Mouse (Mus musculus) MEL (cell line): Measurements from ENCODE around the gene Camkk2. TPM values are rescaled to one million over a fixed set of nuclear protein-coding genes. Genes with fewer than 3 reads are reported as not detected.

Experiments
- DNase-seq: peaks from one replicate; pipeline ENCODE4 v3.0.0; 2011; ENCODE audit warnings: low read depth, low spot score
- H3K27ac ChIP-seq: 2 replicates; pipeline ENCODE4 v1.5.1; 2012; ENCODE audit warnings: low read depth, mild to moderate bottlenecking, control low read depth, low read length, moderate library complexity; ENCODE audit not compliant: control insufficient read depth
- H3K27me3 ChIP-seq, 2 experiments: fragments of 150-350 bp in 1 of 2; sonication (generic) in 1 of 2; 2 replicates each; pipeline ENCODE4 v1.6.1; 2012; ENCODE audit warnings: low read length in 2 of 2, mild to moderate bottlenecking in 2 of 2, improper control_type of control experiment in 1 of 2, moderate library complexity in 1 of 2; ENCODE audit not compliant: insufficient read depth in 2 of 2, control insufficient read depth in 1 of 2
- H3K36me3 ChIP-seq, 2 experiments: 2 replicates each; pipeline ENCODE4 v1.6.1; 2012 to 2014; ENCODE audit warnings: low read length in 2 of 2, improper control_type of control experiment in 1 of 2, inconsistent platforms in 1 of 2, mild to moderate bottlenecking in 1 of 2; ENCODE audit not compliant: insufficient read depth in 2 of 2, control insufficient read depth in 1 of 2
- H3K4me1 ChIP-seq, 2 experiments: fragments of 150-350 bp in 1 of 2; sonication (generic) in 1 of 2; 2 replicates each; pipeline ENCODE4 v1.6.1; 2012; ENCODE audit warnings: low read length in 2 of 2, improper control_type of control experiment in 1 of 2, mild to moderate bottlenecking in 1 of 2; ENCODE audit not compliant: insufficient read depth in 2 of 2, control insufficient read depth in 1 of 2
- H3K4me3 ChIP-seq, 2 experiments: fragments of 150-350 bp in 1 of 2; sonication (generic) in 1 of 2; 2 replicates each; pipeline ENCODE4 v1.5.1; 2012; ENCODE audit warnings: low read depth in 2 of 2, low read length in 2 of 2, mild to moderate bottlenecking in 2 of 2, moderate library complexity in 2 of 2, control low read depth in 1 of 2, improper control_type of control experiment in 1 of 2; ENCODE audit not compliant: control insufficient read depth in 1 of 2, insufficient read depth in 1 of 2
- H3K79me2 ChIP-seq: 2 replicates; pipeline ENCODE4 v1.6.1; 2012; ENCODE audit warnings: mild to moderate bottlenecking, low read length, moderate library complexity; ENCODE audit not compliant: control insufficient read depth, poor library complexity, insufficient read depth
- H3K9ac ChIP-seq: 2 replicates; pipeline ENCODE4 v1.6.1; 2012; ENCODE audit warnings: low read depth, mild to moderate bottlenecking, control low read depth, low read length, moderate library complexity; ENCODE audit not compliant: control insufficient read depth, poor library complexity, severe bottlenecking
- H3K9me3 ChIP-seq: fragments of 150-350 bp; sonication (generic); replicated peaks from 2 replicates; pipeline ENCODE4 v1.6.1; 2012; ENCODE audit warnings: mild to moderate bottlenecking, low read length, improper control_type of control experiment, moderate library complexity; ENCODE audit not compliant: insufficient read depth
- BHLHE40 ChIP-seq: IDR thresholded peaks from 2 replicates; pipeline ENCODE4 v1.6.1; 2012; ENCODE audit warnings: low read depth, mild to moderate bottlenecking, inconsistent platforms, low read length, improper control_type of control experiment, borderline replicate concordance
- ELF1 ChIP-seq: IDR thresholded peaks from 2 replicates; pipeline ENCODE4 v1.6.1; 2014; ENCODE audit warnings: low read depth, mild to moderate bottlenecking, inconsistent platforms, low read length, improper control_type of control experiment, moderate library complexity
- EP300 ChIP-seq, 2 experiments: IDR thresholded peaks; 2 replicates each; pipeline ENCODE4 v1.6.1; 2011; ENCODE audit warnings: improper control_type of control experiment in 2 of 2, low read length in 2 of 2, low read depth in 1 of 2, mild to moderate bottlenecking in 1 of 2
- GABPA ChIP-seq: IDR thresholded peaks from 2 replicates; pipeline ENCODE4 v1.6.1; 2012; ENCODE audit warnings: low read depth, mild to moderate bottlenecking, inconsistent platforms, low read length, improper control_type of control experiment, moderate library complexity
- GATA1 ChIP-seq: IDR thresholded peaks from 2 replicates; pipeline ENCODE4 v1.6.1; 2011; ENCODE audit warnings: low read depth, low read length, improper control_type of control experiment
- HCFC1 ChIP-seq: IDR thresholded peaks from 2 replicates; pipeline ENCODE4 v1.6.1; 2012; ENCODE audit warnings: low read depth, mild to moderate bottlenecking, inconsistent platforms, low read length, improper control_type of control experiment, moderate library complexity
- MAFK ChIP-seq: IDR thresholded peaks from 2 replicates; pipeline ENCODE4 v1.6.1; 2011; ENCODE audit warnings: low read depth, mild to moderate bottlenecking, low read length, improper control_type of control experiment, borderline replicate concordance
- MEF2A ChIP-seq: IDR thresholded peaks from 2 replicates; pipeline ENCODE4 v1.6.1; 2014; ENCODE audit warnings: low read depth, mild to moderate bottlenecking, inconsistent platforms, low read length, improper control_type of control experiment; ENCODE audit not compliant: poor library complexity, insufficient replicate concordance, severe bottlenecking; ENCODE audit errors: extremely low read depth
- MYB ChIP-seq: IDR thresholded peaks from 2 replicates; pipeline ENCODE4 v1.6.1; 2011; ENCODE audit warnings: mild to moderate bottlenecking, low read depth, low read length, improper control_type of control experiment
- MYC ChIP-seq: IDR thresholded peaks from 2 replicates; pipeline ENCODE4 v1.6.1; 2011; ENCODE audit warnings: low read depth, mild to moderate bottlenecking, low read length, improper control_type of control experiment, moderate library complexity
- NELFE ChIP-seq: IDR thresholded peaks from 2 replicates; pipeline ENCODE4 v1.6.1; 2011; ENCODE audit warnings: low read depth, low read length, improper control_type of control experiment
- NRF1 ChIP-seq: IDR thresholded peaks from 2 replicates; pipeline ENCODE4 v1.6.1; 2014; ENCODE audit warnings: low read depth, mild to moderate bottlenecking, inconsistent platforms, low read length, improper control_type of control experiment, moderate library complexity; ENCODE audit not compliant: poor library complexity, insufficient read depth, severe bottlenecking
- POLR2AphosphoS5 ChIP-seq: IDR thresholded peaks from 2 replicates; pipeline ENCODE4 v1.6.1; 2012; ENCODE audit warnings: low read depth, borderline replicate concordance, mild to moderate bottlenecking, inconsistent platforms, low read length, moderate library complexity, mixed read lengths
- SIN3A ChIP-seq: IDR thresholded peaks from 2 replicates; pipeline ENCODE4 v1.6.1; 2012; ENCODE audit warnings: low read length, improper control_type of control experiment, inconsistent platforms
- TAL1 ChIP-seq: IDR thresholded peaks from 2 replicates; pipeline ENCODE4 v1.6.1; 2012; ENCODE audit warnings: mild to moderate bottlenecking, inconsistent platforms, low read length, moderate library complexity, mixed read lengths
- TBP ChIP-seq: IDR thresholded peaks from 2 replicates; pipeline ENCODE4 v1.8.0; 2011; ENCODE audit warnings: low read depth, low read length, improper control_type of control experiment
- TCF12 ChIP-seq: IDR thresholded peaks from 2 replicates; pipeline ENCODE4 v1.6.1; 2014; ENCODE audit warnings: low read depth, mild to moderate bottlenecking, inconsistent platforms, low read length, improper control_type of control experiment, moderate library complexity
- USF2 ChIP-seq, 2 experiments: IDR thresholded peaks; 2 replicates each; pipeline ENCODE4 v1.6.1; 2011 to 2012; ENCODE audit warnings: improper control_type of control experiment in 2 of 2, low read length in 2 of 2, borderline replicate concordance in 1 of 2, inconsistent platforms in 1 of 2, low read depth in 1 of 2, mild to moderate bottlenecking in 1 of 2; ENCODE audit not compliant: insufficient read depth in 1 of 2
- ZC3H11A ChIP-seq: IDR thresholded peaks from 2 replicates; pipeline ENCODE4 v1.6.1; 2012; ENCODE audit warnings: low read depth, mild to moderate bottlenecking, inconsistent platforms, low read length, improper control_type of control experiment
- ZMIZ1 ChIP-seq: IDR thresholded peaks from 2 replicates; pipeline ENCODE4 v1.6.1; 2012; ENCODE audit warnings: low read depth, mild to moderate bottlenecking, inconsistent platforms, low read length, improper control_type of control experiment, moderate library complexity
- ZNF384 ChIP-seq: IDR thresholded peaks from 2 replicates; pipeline ENCODE4 v1.6.1; 2012; ENCODE audit warnings: low read depth, mild to moderate bottlenecking, inconsistent platforms, low read length, improper control_type of control experiment
- polyA plus RNA-seq, 2 experiments: library from polyadenylated mRNA; stranded (reverse) in 1 of 2; unstranded in 1 of 2; fragments of >175 nt in 1 of 2; fragments of >200 nt in 1 of 2; gene quantifications; 2 replicates each; pipeline versions ENCODE4 v1.2.1 to v1.2.4; 2012; ENCODE audit warnings: low replicate concordance in 2 of 2, low read depth in 1 of 2; ENCODE audit not compliant: insufficient read length in 2 of 2, insufficient read depth in 1 of 2, missing spikeins in 1 of 2
- total RNA-seq: library from RNA; depleted of rRNA; stranded (reverse); fragments of 300-350 nt; gene quantifications from 2 replicates; pipeline ENCODE4 v1.2.3, GENCODE M21; 2012

Camkk2 gene
- total and polyA plus RNA-seq, 3 experiments, result 23.7 to 24.8 TPM; not detected in 1

DNA sequence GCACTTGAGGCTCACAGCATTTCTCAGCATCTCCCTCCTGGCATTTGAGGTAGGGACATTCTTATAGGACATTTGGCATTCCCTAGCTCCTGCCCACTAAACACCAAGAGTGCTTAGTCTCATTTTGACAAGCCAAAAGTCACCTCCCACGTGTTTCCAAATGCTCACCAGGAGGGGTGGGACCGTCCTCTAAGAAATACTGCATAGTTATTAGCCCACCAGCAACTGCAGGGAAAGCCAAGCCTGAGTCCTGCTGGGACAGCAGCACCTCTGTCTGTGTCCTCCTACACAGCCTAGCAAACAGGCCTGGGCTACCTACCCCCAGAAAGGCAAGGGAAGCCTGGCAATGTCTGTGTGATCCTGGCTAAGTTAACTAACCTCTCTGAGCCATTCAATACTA, 1.9 kb downstream of the Camkk2 start:
- Histone ChIP-seq H3K36me3 (peaks cover 0 to 9% of the 10 kb centered on the region in 2 experiments; a peak in 2 of 4 replicates), H3K9ac (no peak overlapping the region), H3K27ac (no peak overlapping the region), H3K4me1 (peaks cover 7 to 31% of the 10 kb centered on the region in 2 experiments), H3K79me2 (peaks cover 24% of the 10 kb centered on the region), H3K27me3 (no peaks in the 10 kb centered on the region), H3K4me3 (no peak overlapping the region), H3K9me3 (no peaks in the 10 kb centered on the region)
- TF ChIP-seq MYC, result no peak
- no peak for TF ChIP-seq TAL1
- no peak for TF ChIP-seq GATA1
- no peak for TF ChIP-seq POLR2AphosphoS5
- no peak for TF ChIP-seq MAFK
- TF ChIP-seq EP300 (IDR thresholded peaks at IDR 0.05; ENCODE audit: low read depth in 1 of 2, low read length in 2 of 2), result no peak
- TF ChIP-seq ZNF384, result no peak
- no peak for TF ChIP-seq ZC3H11A
- no peak for TF ChIP-seq ZMIZ1
- no peak for TF ChIP-seq USF2 (IDR thresholded peaks at IDR 0.05; ENCODE audit: borderline replicate concordance in 1 of 2, insufficient read depth in 1 of 2, low read depth in 1 of 2, low read length in 2 of 2)
- no peak for TF ChIP-seq HCFC1
- TF ChIP-seq NRF1, result no peak
- TF ChIP-seq TCF12, result no peak
- no peak for TF ChIP-seq GABPA
- TF ChIP-seq SIN3A, result no peak
- no peak for TF ChIP-seq BHLHE40
- no peak for TF ChIP-seq NELFE
- no peak for TF ChIP-seq MYB
- TF ChIP-seq MEF2A, result no peak
- no peak for DNase-seq

GRCm38 (mm10) chr5:122775646-122776286, 3.4 kb downstream of the Camkk2 start:
- Histone ChIP-seq H3K9ac (no peak overlapping the region), H3K4me1 (peaks cover 7 to 27% of the 10 kb centered on the region in 2 experiments), H3K4me3 (no peak overlapping the region)
- TF ChIP-seq HCFC1 (no peak), GATA1 (no peak), TBP (no peak), ELF1 (no peak), ZMIZ1 (no peak)
- TF ChIP-seq, all 39 proteins: peak for 0
- Histone ChIP-seq H3K27me3 (no peaks in the 10 kb centered on the region), H3K79me2 (peaks cover 29% of the 10 kb centered on the region), H3K27ac (no peak overlapping the region), H3K9me3 (no peaks in the 10 kb centered on the region), H3K36me3 (peaks cover 0 to 9% of the 10 kb centered on the region in 2 experiments; a peak in 2 of 4 replicates)
- no peak for DNase-seq
